ENCODE assay signal across 8 mouse cellular contexts in genomic region chr12:61522148-61522828, GRCm38 (mm10). TPM values are rescaled to one million over a fixed set of nuclear protein-coding genes. Genes with fewer than 3 reads are reported as not detected.
A peak's percentile ranks its signal among the peaks of the same experiment; 100 is the strongest.
DNase-seq lines count a peak whose midpoint lies in the region; ATAC-seq and TF ChIP-seq lines count a peak whose summit lies in the region.

No protein-coding gene starts in this region.

- TF ChIP-seq POLR2A in limb, embryonic 14.5 days (IDR thresholded peaks at IDR 0.05; ENCODE audit: borderline replicate concordance, extremely low read depth, insufficient read depth, insufficient read length): no peak

- peaks cover 52% of the 10 kb centered on the region for H3K27me3 ChIP-seq in liver, embryonic 11.5 days (replicated peaks; ENCODE audit: control insufficient read depth, insufficient read depth, low read length)
- peaks cover 37% of the 10 kb centered on the region for H3K27me3 ChIP-seq in forebrain, embryonic 12.5 days
- H3K27me3 ChIP-seq in limb, embryonic 14.5 days (ENCODE audit: control insufficient read depth, insufficient read depth, low read length): peaks cover 44% of the 10 kb centered on the region

- no peaks in the 10 kb centered on the region for H3K4me1 ChIP-seq in liver, embryonic 11.5 days (replicated peaks; ENCODE audit: control insufficient read depth, insufficient read depth, low read length)
- H3K4me1 ChIP-seq in forebrain, embryonic 12.5 days: peaks cover 23% of the 10 kb centered on the region
- H3K4me1 ChIP-seq in limb, embryonic 14.5 days (ENCODE audit: control insufficient read depth, insufficient read depth, low read length): peaks cover 7% of the 10 kb centered on the region; the same call in 1 of the 2 replicates

- H3K4me3 ChIP-seq in liver, embryonic 11.5 days (ENCODE audit: low read depth, low read length): peak overlapping the region; percentile 52
- H3K4me3 ChIP-seq in forebrain, embryonic 12.5 days (replicated peaks): peak overlapping the region; percentile 63
- H3K4me3 ChIP-seq in limb, embryonic 14.5 days (replicated peaks; ENCODE audit: low read length): peak overlapping the region; percentile 60

- no peaks in the 10 kb centered on the region for H3K36me3 ChIP-seq in liver, embryonic 11.5 days (ENCODE audit: control insufficient read depth, insufficient read depth, low read length)
- H3K36me3 ChIP-seq in forebrain, embryonic 12.5 days (replicated peaks): no peaks in the 10 kb centered on the region
- no peaks in the 10 kb centered on the region for H3K36me3 ChIP-seq in limb, embryonic 14.5 days (ENCODE audit: control insufficient read depth, insufficient read depth, low read length)

- 0 out of 2 replicates have a peak, but pooled peaks have one; percentile 26 for ATAC-seq in liver, embryonic 11.5 days (replicated peaks; ENCODE audit: low FRiP score)
- ATAC-seq in forebrain, embryonic 12.5 days (ENCODE audit: low FRiP score): peak; percentile 74
- peak; percentile 21; the same call in 1 of the 2 replicates for ATAC-seq in limb, embryonic 14.5 days (ENCODE audit: low FRiP score, low read depth)

- no peak for DNase-seq in liver, embryonic 11.5 days (ENCODE audit: low spot score)
- no peak for DNase-seq in liver
- DNase-seq in limb, embryonic 14.5 days (ENCODE audit: low spot score): peak; percentile 23
- DNase-seq in right cerebral cortex, postnatal 10 days (ENCODE audit: low spot score in 2 of 2): peak; percentile 39 to 48
- DNase-seq in adrenal gland, postnatal 10 days: no peak
- DNase-seq in spleen, postnatal 10 days (ENCODE audit: low spot score in 2 of 2): no peak
- DNase-seq in c-Kit-positive CD71-positive TER-119-positive erythroid progenitor cells, embryonic 14.5 days (ENCODE audit: low spot score): no peak

- no peak overlapping the region for H3K27ac ChIP-seq in liver, embryonic 11.5 days (ENCODE audit: low read depth, low read length)
- no peak overlapping the region for H3K27ac ChIP-seq in forebrain, embryonic 12.5 days
- no peak overlapping the region for H3K27ac ChIP-seq in limb, embryonic 14.5 days (replicated peaks; ENCODE audit: low read depth, low read length)

- H3K9ac ChIP-seq in liver, embryonic 11.5 days (ENCODE audit: low read depth, low read length): no peak overlapping the region
- H3K9ac ChIP-seq in forebrain, embryonic 12.5 days: peak overlapping the region; percentile 75; the same call in 1 of the 2 replicates
- peak overlapping the region; percentile 72 for H3K9ac ChIP-seq in limb, embryonic 14.5 days (ENCODE audit: low read depth, low read length, severe bottlenecking)

- WGBS in liver, embryonic 11.5 days: 7% methylated on average over 6 of the region's 6 CpGs
- 3% methylated on average over 6 of the region's 6 CpGs for WGBS in forebrain, embryonic 12.5 days
- WGBS in limb, embryonic 14.5 days: 4% methylated on average over 6 of the region's 6 CpGs

- H3K9me3 ChIP-seq in liver, embryonic 11.5 days (ENCODE audit: control insufficient read depth, low read length): no peaks in the 10 kb centered on the region
- no peaks in the 10 kb centered on the region for H3K9me3 ChIP-seq in forebrain, embryonic 12.5 days
- no peaks in the 10 kb centered on the region for H3K9me3 ChIP-seq in limb, embryonic 14.5 days (ENCODE audit: control insufficient read depth, low read length)

- peak overlapping the region; percentile 67 for H3K4me2 ChIP-seq in liver, embryonic 11.5 days
- peak overlapping the region; percentile 83 for H3K4me2 ChIP-seq in forebrain, embryonic 12.5 days
- peak overlapping the region; percentile 57 for H3K4me2 ChIP-seq in limb, embryonic 14.5 days (replicated peaks; ENCODE audit: low read depth, low read length, severe bottlenecking)

RNA-seq across cellular contexts. Expression of gene Lrfn5, which starts 0.7 kb away (rescaled TPM):
- 0.61 and 0.80 TPM in 2 replicates for polyA plus RNA-seq in liver, embryonic 11.5 days (2014; fragmentation: Nextera tagmentation; extraction: Ambion mirVana)
- 10.4 and 13.9 TPM in 2 replicates for polyA plus RNA-seq in forebrain, embryonic 12.5 days (2016; fragmentation: Nextera tagmentation; extraction: Ambion mirVana)
- 2.7 and 3.8 TPM in 2 replicates for polyA plus RNA-seq in limb, embryonic 14.5 days (2012; rRNA removed)
- polyA plus RNA-seq in limb, embryonic 14.5 days (2014; fragmentation: Nextera tagmentation; extraction: Ambion mirVana): 3.2 and 3.7 TPM in 2 replicates
- under 1 TPM; 0.21 to 0.33 TPM for total RNA-seq in adrenal gland, postnatal 10 days (2021)

Comparison
In these comparisons a context has a peak if more than half of its experiments do, and no peak if none do; other contexts are left out.
1. ATAC-seq: peak in every context shown above with its lines; median percentile 74 in forebrain, embryonic 12.5 days; 26 in liver, embryonic 11.5 days; 21 in limb, embryonic 14.5 days.
2. DNase-seq: peak in limb, embryonic 14.5 days (single experiment) and right cerebral cortex, postnatal 10 days (2 of 2); none in liver, embryonic 11.5 days (single experiment), liver (single experiment), adrenal gland, postnatal 10 days (single experiment), spleen, postnatal 10 days (0 of 2) and c-Kit-positive CD71-positive TER-119-positive erythroid progenitor cells, embryonic 14.5 days (single experiment).
3. Peak in every context shown above with its lines, with median percentiles within 50 percentile points of each other: H3K4me2 ChIP-seq and H3K4me3 ChIP-seq.